11 mouse cellular contexts compared by ENCODE assay signal in the genomic region with DNA sequence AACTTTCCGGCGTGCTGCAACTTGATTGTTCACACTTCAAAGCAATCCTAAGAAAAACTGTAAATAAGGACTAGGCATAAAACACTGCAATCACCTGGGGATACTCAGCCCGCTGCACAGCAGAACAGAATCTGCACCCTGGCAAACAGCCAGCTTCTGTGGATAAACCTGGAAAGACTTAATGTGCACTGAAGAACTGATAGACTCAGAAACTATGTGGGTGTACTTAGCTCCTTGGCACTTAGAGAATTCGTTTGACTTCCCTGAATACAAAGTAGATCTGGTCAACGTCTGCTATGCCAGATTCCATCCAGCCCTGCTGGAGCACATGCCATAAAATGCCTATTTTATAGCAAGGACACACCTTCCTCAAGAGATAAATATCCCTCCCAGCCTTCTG.
DNase-seq lines count a peak whose midpoint lies in the region; ATAC-seq and TF ChIP-seq lines count a peak whose summit lies in the region.
"Had no signal": no experiment of that assay in that cellular context is flagged by ENCODE, and none has a peak within 500 bp of the region (broad histone marks: within the 10 kb centered on the region; RNA-seq: fewer than 3 reads in every experiment).

No protein-coding gene starts in this region.

- no peak overlapping the region for H3K27ac ChIP-seq in forebrain, embryonic 14.5 days (ENCODE audit: low read depth, low read length)
- H3K27ac ChIP-seq in forebrain, embryonic 15.5 days (replicated peaks): no peak overlapping the region
- H3K27ac ChIP-seq in lung, embryonic 14.5 days (ENCODE audit: low read depth): no peak overlapping the region
- no peak overlapping the region for H3K27ac ChIP-seq in embryonic facial prominence, embryonic 12.5 days
- H3K27ac ChIP-seq in forebrain, embryonic 12.5 days: no peak overlapping the region
- H3K27ac ChIP-seq: forebrain, embryonic 10.5 days; hindbrain, embryonic 13.5 days; liver, embryonic 15.5 days had no signal

- H3K4me2 ChIP-seq in forebrain, embryonic 14.5 days (ENCODE audit: low read length): no peak overlapping the region
- H3K4me2 ChIP-seq in forebrain, embryonic 15.5 days (replicated peaks): no peak overlapping the region
- no peak overlapping the region for H3K4me2 ChIP-seq in lung, embryonic 14.5 days
- no peak overlapping the region for H3K4me2 ChIP-seq in embryonic facial prominence, embryonic 12.5 days (replicated peaks)
- H3K4me2 ChIP-seq in forebrain, embryonic 12.5 days: no peak overlapping the region
- H3K4me2 ChIP-seq: hindbrain, embryonic 13.5 days; liver, embryonic 15.5 days had no signal

- H3K36me3 ChIP-seq in forebrain, embryonic 14.5 days (ENCODE audit: control insufficient read depth, insufficient read depth, low read length): no peaks in the 10 kb centered on the region
- no peaks in the 10 kb centered on the region for H3K36me3 ChIP-seq in forebrain, embryonic 15.5 days
- H3K36me3 ChIP-seq in lung, embryonic 14.5 days (ENCODE audit: insufficient read depth): no peaks in the 10 kb centered on the region
- no peaks in the 10 kb centered on the region for H3K36me3 ChIP-seq in embryonic facial prominence, embryonic 12.5 days
- no peaks in the 10 kb centered on the region for H3K36me3 ChIP-seq in forebrain, embryonic 12.5 days (replicated peaks)
- H3K36me3 ChIP-seq: forebrain, embryonic 10.5 days; hindbrain, embryonic 13.5 days; liver, embryonic 15.5 days had no signal

- H3K9ac ChIP-seq in forebrain, embryonic 14.5 days (ENCODE audit: low read length): no peak overlapping the region
- H3K9ac ChIP-seq in forebrain, embryonic 15.5 days (replicated peaks): no peak overlapping the region
- H3K9ac ChIP-seq in lung, embryonic 14.5 days: no peak overlapping the region
- H3K9ac ChIP-seq in embryonic facial prominence, embryonic 12.5 days: no peak overlapping the region
- no peak overlapping the region for H3K9ac ChIP-seq in forebrain, embryonic 12.5 days
- H3K9ac ChIP-seq: hindbrain, embryonic 13.5 days; liver, embryonic 15.5 days had no signal

- no peak overlapping the region for H3K4me3 ChIP-seq in forebrain, embryonic 14.5 days (ENCODE audit: low read depth, low read length)
- no peak overlapping the region for H3K4me3 ChIP-seq in forebrain, embryonic 15.5 days
- no peak overlapping the region for H3K4me3 ChIP-seq in lung, embryonic 14.5 days (ENCODE audit: low read depth, low read length)
- no peak overlapping the region for H3K4me3 ChIP-seq in lung, adult 2 months (replicated peaks; ENCODE audit: extremely low read depth, low read depth, low read length)
- no peak overlapping the region for H3K4me3 ChIP-seq in embryonic facial prominence, embryonic 12.5 days
- H3K4me3 ChIP-seq in forebrain, embryonic 12.5 days (replicated peaks): no peak overlapping the region
- H3K4me3 ChIP-seq: forebrain, embryonic 10.5 days; hindbrain, embryonic 13.5 days; liver, embryonic 15.5 days had no signal

- no peak for TF ChIP-seq CTCF in lung, embryonic 14.5 days (IDR thresholded peaks at IDR 0.05; ENCODE audit: low read depth)
- TF ChIP-seq CTCF in lung, adult 2 months (IDR thresholded peaks at IDR 0.05; ENCODE audit: insufficient read depth, low read length): no peak

- TF ChIP-seq POLR2A in lung, adult 2 months (IDR thresholded peaks at IDR 0.05; ENCODE audit: borderline replicate concordance, extremely low read depth, low read depth, low read length): no peak

- H3K4me1 ChIP-seq in forebrain, embryonic 14.5 days (ENCODE audit: control insufficient read depth, insufficient read depth, low read length): peaks cover 4% of the 10 kb centered on the region; the same call in 1 of the 2 replicates
- H3K4me1 ChIP-seq in forebrain, embryonic 15.5 days: no peaks in the 10 kb centered on the region
- H3K4me1 ChIP-seq in lung, embryonic 14.5 days (ENCODE audit: insufficient read depth): no peaks in the 10 kb centered on the region
- H3K4me1 ChIP-seq in lung, adult 2 months (ENCODE audit: control insufficient read depth, insufficient read depth, low read length): no peaks in the 10 kb centered on the region
- H3K4me1 ChIP-seq in embryonic facial prominence, embryonic 12.5 days: 0 out of 2 replicates have a peak, but pooled peaks cover 7% of the 10 kb centered on the region
- 0 out of 2 replicates have a peak, but pooled peaks cover 4% of the 10 kb centered on the region for H3K4me1 ChIP-seq in forebrain, embryonic 12.5 days
- H3K4me1 ChIP-seq: forebrain, embryonic 10.5 days; hindbrain, embryonic 13.5 days; liver, embryonic 15.5 days had no signal

- DNase-seq in forebrain, embryonic 14.5 days (ENCODE audit: low spot score): peak; percentile 37
- DNase-seq in lung, embryonic 14.5 days: peak; percentile 32
- no peak for DNase-seq in lung, adult 2 months
- DNase-seq in right cerebral cortex, postnatal 10 days (ENCODE audit: low spot score in 2 of 2): peak; percentile 21 to 25

- ATAC-seq in forebrain, embryonic 14.5 days: no peak
- no peak for ATAC-seq in forebrain, embryonic 15.5 days (replicated peaks)
- no peak for ATAC-seq in lung, embryonic 14.5 days (ENCODE audit: insufficient read depth)
- peak; percentile 72; the same call in 1 of the 2 replicates for ATAC-seq in embryonic facial prominence, embryonic 12.5 days (ENCODE audit: insufficient number of reproducible peaks, insufficient read depth, low FRiP score, low TSS enrichment)
- no peak for ATAC-seq in forebrain, embryonic 12.5 days (ENCODE audit: low FRiP score)
- no peak for ATAC-seq in CD4-positive, CD25-positive, alpha-beta regulatory T cell, adult 4 months

- no peaks in the 10 kb centered on the region for H3K9me3 ChIP-seq in forebrain, embryonic 14.5 days (replicated peaks; ENCODE audit: control insufficient read depth, low read length)
- H3K9me3 ChIP-seq in forebrain, embryonic 15.5 days: no peaks in the 10 kb centered on the region
- no peaks in the 10 kb centered on the region for H3K9me3 ChIP-seq in lung, embryonic 14.5 days (ENCODE audit: low read depth, low read length)
- no peaks in the 10 kb centered on the region for H3K9me3 ChIP-seq in embryonic facial prominence, embryonic 12.5 days
- H3K9me3 ChIP-seq in forebrain, embryonic 12.5 days: no peaks in the 10 kb centered on the region
- H3K9me3 ChIP-seq: forebrain, embryonic 10.5 days; hindbrain, embryonic 13.5 days; liver, embryonic 15.5 days had no signal

- H3K27me3 ChIP-seq in forebrain, embryonic 14.5 days (replicated peaks; ENCODE audit: control insufficient read depth, insufficient read depth, low read length): no peaks in the 10 kb centered on the region
- H3K27me3 ChIP-seq in forebrain, embryonic 15.5 days: no peaks in the 10 kb centered on the region
- no peaks in the 10 kb centered on the region for H3K27me3 ChIP-seq in lung, embryonic 14.5 days (ENCODE audit: insufficient read depth, low read length)
- H3K27me3 ChIP-seq in embryonic facial prominence, embryonic 12.5 days: no peaks in the 10 kb centered on the region
- H3K27me3 ChIP-seq in forebrain, embryonic 12.5 days: no peaks in the 10 kb centered on the region
- H3K27me3 ChIP-seq: hindbrain, embryonic 13.5 days; liver, embryonic 15.5 days had no signal

- WGBS in forebrain, embryonic 14.5 days: 35% methylated on average over 5 of the region's 5 CpGs
- WGBS in forebrain, embryonic 15.5 days: 22% methylated on average over 5 of the region's 5 CpGs
- WGBS in lung, embryonic 14.5 days: 45% methylated on average over 5 of the region's 5 CpGs
- WGBS in lung, adult 2 months: 44% methylated on average over 5 of the region's 5 CpGs
- whole genome bisulfite sequencing in embryonic facial prominence, embryonic 12.5 days: 38% methylated on average over 5 of the region's 5 CpGs
- WGBS in forebrain, embryonic 12.5 days: 49% methylated on average over 5 of the region's 5 CpGs
